Mouse (Mus musculus) heart, postnatal 0 days (tissue): Measurements from ENCODE around the gene Gmfg. TPM values are rescaled to one million over a fixed set of nuclear protein-coding genes. Genes with fewer than 3 reads are reported as not detected.

Source experiments
- ATAC-seq: fragments of 200-750 bp; cut with Nextera tagmentation; 2 replicates; pipeline ENCODE4 v1.8.0; 2017; ENCODE audit warnings: low read depth, moderate number of reproducible peaks, moderate library complexity; ENCODE audit not compliant: insufficient read depth
- DNase-seq: peaks from one replicate; pipeline ENCODE4 v3.0.0-alpha.2; 2016; ENCODE audit warnings: low spot score
- H3K27ac ChIP-seq: fragments of 300-500 bp; sonication (generic); 2 replicates; pipeline ENCODE4 v1.5.1; 2014; ENCODE audit warnings: low read depth, mild to moderate bottlenecking
- H3K27me3 ChIP-seq: fragments of 300-500 bp; sonication (generic); 2 replicates; pipeline ENCODE4 v1.6.1; 2014; ENCODE audit warnings: low read length, mixed read lengths; ENCODE audit not compliant: control insufficient read depth, insufficient read depth
- H3K36me3 ChIP-seq: fragments of 300-500 bp; sonication (generic); replicated peaks from 2 replicates; pipeline ENCODE4 v1.6.1; 2014; ENCODE audit warnings: low read length, mixed read lengths; ENCODE audit not compliant: control insufficient read depth, insufficient read depth
- H3K4me1 ChIP-seq: fragments of 300-500 bp; sonication (generic); 2 replicates; pipeline ENCODE4 v1.6.1; 2014; ENCODE audit warnings: antibody characterized with exemption; ENCODE audit not compliant: control insufficient read depth, insufficient read depth
- H3K4me2 ChIP-seq: fragments of 300-500 bp; sonication (generic); 2 replicates; pipeline ENCODE4 v1.6.1; 2014; ENCODE audit warnings: low read depth, mild to moderate bottlenecking, low read length, moderate library complexity
- H3K4me3 ChIP-seq: fragments of 300-500 bp; sonication (generic); 2 replicates; pipeline ENCODE4 v1.5.1; 2014; ENCODE audit warnings: low read depth, low read length
- H3K9ac ChIP-seq: fragments of 300-500 bp; sonication (generic); replicated peaks from 2 replicates; pipeline ENCODE4 v1.6.1; 2014; ENCODE audit warnings: low read depth, low read length, mixed read lengths
- H3K9me3 ChIP-seq: fragments of 300-500 bp; sonication (generic); replicated peaks from 2 replicates; pipeline ENCODE4 v1.6.1; 2016; ENCODE audit warnings: low read length; ENCODE audit not compliant: control insufficient read depth
- CTCF ChIP-seq: IDR thresholded peaks from 2 replicates; pipeline ENCODE4 v1.5.1; 2016; ENCODE audit warnings: antibody characterized with exemption, control low read depth, low read depth
- EP300 ChIP-seq: IDR thresholded peaks from 2 replicates; pipeline ENCODE4 v1.6.1; 2016; ENCODE audit warnings: antibody characterized with exemption, low read depth
- WGBS: fragments of 180-500 bp; shearing (Covaris S2); extraction: QIAGEN DNeasy Blood & Tissue Kit; methylation state at CpG from one replicate; pipeline ENCODE4 v1.1.7; 2014; 5-methylcytosine and 5-hydroxymethylcytosine counted together
- polyA plus RNA-seq: library from polyadenylated mRNA; unstranded; fragments of >200 nt; fragmentation: Nextera tagmentation; extraction: Ambion mirVana; gene quantifications from 2 replicates; pipeline ENCODE4 v1.2.1, GENCODE M21; 2015
- total RNA-seq: library from RNA; depleted of rRNA; stranded (reverse); fragments of >200 nt; gene quantifications from 2 replicates; pipeline ENCODE4 v1.2.3, GENCODE M21; 2014; ENCODE audit warnings: low replicate concordance

The Gmfg gene
- total and polyA plus RNA-seq, 2 experiments from 2014 or later: 1.5 to 8.9 TPM

DNA sequence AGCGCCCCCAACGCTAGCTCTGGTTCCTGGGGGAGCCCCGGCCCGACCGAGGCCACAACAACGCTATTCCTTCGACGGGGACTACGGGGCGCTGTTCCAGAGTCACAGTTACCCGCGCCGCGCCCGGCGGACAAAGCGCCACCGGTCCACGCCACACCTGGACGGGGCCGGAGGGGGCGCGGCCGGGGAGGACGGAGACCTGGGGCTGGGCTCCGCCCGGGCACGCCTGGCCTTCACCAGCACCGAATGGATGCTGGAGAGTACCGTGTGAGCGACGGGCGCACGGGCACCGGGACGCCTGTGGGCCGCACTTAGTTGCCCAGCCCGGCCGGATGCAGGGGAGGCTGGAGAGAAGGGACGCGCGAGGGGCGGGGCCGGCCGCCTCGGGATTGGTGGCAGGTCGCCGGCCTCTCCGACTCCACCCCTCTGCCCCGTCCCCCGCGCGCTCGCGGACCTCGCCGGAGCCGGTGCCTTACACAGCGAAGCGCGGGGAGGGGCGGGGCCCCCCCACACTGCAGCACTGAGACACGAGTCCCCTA lies 30.0 kb downstream of the Gmfg start:
- ATAC-seq (peak; percentile 64; the same call in 1 of the 2 replicates), DNase-seq (no peak)
- WGBS: 1% methylated on average over 55 of the region's 63 CpGs
- peaks cover 9% of the 10 kb centered on the region; the same call in 1 of the 2 replicates for H3K4me1 ChIP-seq
- no peaks in the 10 kb centered on the region for H3K9me3 ChIP-seq
- peak overlapping the region; percentile 52 for H3K4me3 ChIP-seq
- no peak overlapping the region for H3K27ac ChIP-seq
- H3K27me3 ChIP-seq: peaks cover 23% of the 10 kb centered on the region
- peak overlapping the region; percentile 92 for H3K4me2 ChIP-seq
- H3K36me3 ChIP-seq: no peaks in the 10 kb centered on the region
- H3K9ac ChIP-seq: peak overlapping the region; percentile 33; the same call in 1 of the 2 replicates
- TF ChIP-seq CTCF: no peak
- TF ChIP-seq EP300: no peak

DNA sequence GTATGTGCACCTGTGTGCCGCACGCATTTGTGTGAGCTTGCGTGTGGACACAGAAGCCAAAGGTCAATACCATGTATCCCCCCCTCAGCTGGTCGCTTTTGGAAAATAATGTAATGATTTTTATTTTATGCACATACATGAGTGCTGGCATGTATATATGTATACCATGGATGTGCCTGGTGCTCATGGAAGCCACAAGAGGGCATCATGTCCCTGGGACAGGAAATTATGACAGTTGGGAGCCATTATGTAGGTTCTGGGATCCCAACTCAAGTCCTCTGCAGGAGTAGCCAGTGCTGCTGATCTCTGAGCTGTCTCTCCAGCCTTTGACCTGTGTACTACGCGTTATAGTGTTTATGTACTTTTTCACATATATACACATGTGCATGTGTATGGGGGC lies 38.9 kb downstream of the Gmfg start:
- Histone ChIP-seq H3K9ac (no peak overlapping the region), H3K4me3 (no peak overlapping the region), H3K36me3 (no peaks in the 10 kb centered on the region), H3K4me2 (no peak overlapping the region), H3K4me1 (no peaks in the 10 kb centered on the region), H3K27me3 (no peaks in the 10 kb centered on the region), H3K27ac (no peak overlapping the region), H3K9me3 (no peaks in the 10 kb centered on the region)
- TF ChIP-seq CTCF: no peak
- TF ChIP-seq EP300: no peak
- no peak for DNase-seq
- ATAC-seq: no peak
- whole genome bisulfite sequencing: 80% methylated on average over 6 of the region's 6 CpGs

DNA sequence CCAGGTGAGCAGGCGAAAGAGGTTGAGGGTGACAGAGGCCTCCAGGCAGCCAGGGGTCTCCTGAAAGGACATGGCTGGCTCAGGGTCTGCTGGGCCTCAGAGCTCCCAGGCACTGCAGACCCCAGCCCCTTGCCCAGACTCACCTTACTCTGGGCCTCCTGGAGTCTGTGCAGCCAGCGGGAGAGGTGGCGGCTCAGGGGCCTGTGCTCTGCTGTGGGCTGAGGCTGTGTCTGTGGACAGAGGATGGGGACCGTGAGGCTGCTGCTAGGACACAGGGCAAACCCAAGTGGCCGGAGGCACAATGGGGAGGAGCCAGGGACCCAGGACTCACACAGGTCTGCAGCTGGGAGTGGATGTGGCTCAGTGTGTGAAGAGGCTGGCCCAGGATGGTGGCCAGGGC lies 40.1 kb downstream of the Gmfg start:
- H3K4me3 ChIP-seq: no peak overlapping the region
- H3K36me3 ChIP-seq: no peaks in the 10 kb centered on the region
- H3K4me2 ChIP-seq: no peak overlapping the region
- no peaks in the 10 kb centered on the region for H3K9me3 ChIP-seq
- no peak for DNase-seq
- H3K9ac ChIP-seq: no peak overlapping the region
- H3K27ac ChIP-seq: no peak overlapping the region
- no peak for TF ChIP-seq CTCF
- no peak for TF ChIP-seq EP300
- WGBS: 80% methylated on average over 5 of the region's 5 CpGs
- H3K27me3 ChIP-seq: no peaks in the 10 kb centered on the region
- no peaks in the 10 kb centered on the region for H3K4me1 ChIP-seq
- no peak for ATAC-seq

DNA sequence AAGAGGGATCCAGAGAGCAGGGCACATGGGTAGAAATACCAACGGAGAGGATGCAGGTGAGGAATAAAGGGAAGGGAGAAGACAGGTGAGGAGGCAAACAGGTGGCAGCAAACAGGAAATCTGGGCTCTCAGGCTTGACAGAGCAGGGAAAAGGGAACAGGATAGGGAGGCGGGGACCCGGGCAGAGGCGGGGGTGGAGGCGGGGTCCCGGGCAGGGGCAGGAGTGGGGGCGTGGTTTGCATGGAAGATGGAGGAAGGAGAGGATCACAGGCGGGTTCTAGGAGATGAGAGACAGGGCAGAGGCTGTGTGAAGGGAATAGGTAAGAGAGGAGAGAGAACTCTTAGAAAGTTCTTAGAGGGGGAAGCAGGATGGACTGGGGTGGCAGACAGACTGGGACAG lies 41.6 kb downstream of the Gmfg start:
- Histone ChIP-seq H3K9ac (no peak overlapping the region), H3K36me3 (no peaks in the 10 kb centered on the region), H3K9me3 (no peaks in the 10 kb centered on the region), H3K4me2 (no peak overlapping the region), H3K4me3 (no peak overlapping the region), H3K27me3 (no peaks in the 10 kb centered on the region), H3K27ac (no peak overlapping the region), H3K4me1 (no peaks in the 10 kb centered on the region)
- WGBS: 9% methylated on average over 8 of the region's 8 CpGs
- TF ChIP-seq EP300: no peak
- DNase-seq (no peak), ATAC-seq (no peak)

DNA sequence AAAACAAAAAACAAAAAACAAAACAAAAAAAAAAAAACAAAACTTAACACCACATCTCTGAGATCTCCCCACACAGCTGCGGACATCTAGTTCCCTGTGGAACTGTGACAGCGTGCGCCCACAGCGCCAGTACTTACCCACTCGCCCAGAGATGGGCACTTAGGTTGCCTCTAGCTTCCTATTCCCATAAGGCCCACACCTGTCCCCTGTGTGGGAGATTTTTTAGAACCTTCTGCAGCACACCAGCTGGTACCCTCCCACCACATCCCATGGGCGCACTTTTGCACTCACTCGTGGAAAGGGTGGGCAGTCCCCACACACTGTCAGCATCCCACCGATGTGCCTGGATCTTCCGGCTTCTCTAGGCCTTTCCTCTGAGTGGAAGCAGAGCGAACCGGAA lies 45.6 kb downstream of the Gmfg start:
- DNase-seq (no peak), ATAC-seq (no peak)
- no peaks in the 10 kb centered on the region for H3K4me1 ChIP-seq
- no peaks in the 10 kb centered on the region for H3K9me3 ChIP-seq
- H3K36me3 ChIP-seq: no peaks in the 10 kb centered on the region
- no peaks in the 10 kb centered on the region for H3K27me3 ChIP-seq
- H3K4me2 ChIP-seq: no peak overlapping the region
- no peak overlapping the region for H3K4me3 ChIP-seq
- no peak overlapping the region for H3K9ac ChIP-seq
- H3K27ac ChIP-seq: no peak overlapping the region
- TF ChIP-seq EP300 (no peak), CTCF (no peak)
- 79% methylated on average over 11 of the region's 11 CpGs for WGBS

DNA sequence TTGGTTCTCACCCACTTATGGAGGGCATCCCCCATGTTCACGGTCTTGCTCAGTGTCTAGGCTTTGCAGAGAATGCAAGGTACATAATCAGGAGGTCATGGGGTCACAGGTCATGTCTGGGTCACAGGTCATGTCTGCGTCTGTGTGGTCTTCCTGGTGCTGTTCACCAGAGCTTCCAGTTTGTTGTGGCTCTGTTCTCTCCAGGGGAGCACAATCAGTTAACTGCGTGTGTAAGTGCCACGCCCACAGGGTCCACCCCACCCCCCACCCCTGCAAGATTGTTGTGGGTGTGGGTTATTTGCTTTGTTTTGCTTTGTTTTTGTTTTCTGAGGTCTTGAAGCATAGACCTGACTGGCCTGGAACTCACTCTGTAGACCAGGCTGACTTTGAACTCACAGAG lies 46.9 kb downstream of the Gmfg start:
- no peak overlapping the region for H3K9ac ChIP-seq
- no peaks in the 10 kb centered on the region for H3K4me1 ChIP-seq
- H3K27me3 ChIP-seq: no peaks in the 10 kb centered on the region
- no peak overlapping the region for H3K4me2 ChIP-seq
- no peaks in the 10 kb centered on the region for H3K36me3 ChIP-seq
- TF ChIP-seq CTCF: no peak
- no peak for TF ChIP-seq EP300
- ATAC-seq (no peak), DNase-seq (no peak)
- no peak overlapping the region for H3K27ac ChIP-seq
- no peak overlapping the region for H3K4me3 ChIP-seq
- H3K9me3 ChIP-seq: no peaks in the 10 kb centered on the region
- WGBS: 27% methylated on average over 4 of the region's 4 CpGs
